Mouse (Mus musculus) adrenal gland, postnatal 36 days (tissue): Measurements from ENCODE around the gene Creg1. TPM values are rescaled to one million over a fixed set of nuclear protein-coding genes. Genes with fewer than 3 reads are reported as not detected.

Experiments used
- total RNA-seq, 2 experiments: library from RNA; stranded (reverse); gene quantifications; 2 replicates each; pipeline ENCODE4 v1.2.3; 2021

Gene Creg1
- total RNA-seq, 2 experiments from 2014 or later: 48.1 to 61.3 TPM

Other genes starting within 250 kb of the Creg1 start
- 10 to 100 TPM; 22.7 to 30.8 TPM for gene Mpzl1, start 129.2 kb upstream of the Creg1 start, total RNA-seq
- gene Rcsd1, start 54.0 kb upstream of the Creg1 start, total RNA-seq: 10 to 100 TPM; 12.4 to 20.2 TPM
- under 1 TPM; 0.30 to 0.46 TPM for gene Cd247, start 24.9 kb downstream of the Creg1 start, total RNA-seq
- 10 to 100 TPM; 11.2 to 14.3 TPM for gene Pou2f1, start 238.9 kb downstream of the Creg1 start, total RNA-seq